Mouse (Mus musculus): Measurements from ENCODE around the gene Ankrd9. TPM values are rescaled to one million over a fixed set of nuclear protein-coding genes. Genes with fewer than 3 reads are reported as not detected.

Ankrd9 gene
- total and polyA plus RNA-seq, 2 experiments, result 1.4 to 12.8 TPM

DNA sequence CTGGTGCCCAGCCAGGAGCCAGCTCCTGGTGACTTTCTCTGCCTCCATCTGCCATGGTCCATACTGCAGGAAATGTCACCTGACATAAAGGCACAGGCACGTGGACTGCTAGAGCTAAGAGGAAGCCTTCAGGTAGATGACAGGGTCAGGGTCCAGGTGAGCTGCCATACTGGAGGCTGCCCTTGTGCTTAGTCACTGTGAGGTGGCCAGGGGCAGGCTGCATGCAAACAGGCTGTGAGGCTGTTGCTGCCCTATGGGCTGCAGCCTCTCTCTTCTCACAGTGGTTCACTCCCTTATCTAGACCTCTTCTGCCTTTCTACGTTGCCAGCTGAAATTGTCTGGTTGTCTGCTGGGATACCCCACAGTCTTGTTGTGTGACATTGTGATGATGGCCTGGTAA is 11.7 kb downstream of the Ankrd9 start:
- Histone ChIP-seq H3K9ac (ENCODE audit: low read depth, low read length) (no peak overlapping the region), H3K36me3 (ENCODE audit: control insufficient read depth, insufficient read depth, low read length) (no peaks in the 10 kb centered on the region; the same call in 1 of the 2 replicates), H3K27me3 (ENCODE audit: control insufficient read depth, insufficient read depth, low read length) (no peaks in the 10 kb centered on the region), H3K79me2 (ENCODE audit: control insufficient read depth, insufficient read depth, low read length) (no peaks in the 10 kb centered on the region), H3K4me3 (ENCODE audit: insufficient read depth, low read depth, low read length) (no peak overlapping the region), H3K4me1 (ENCODE audit: control insufficient read depth, insufficient read depth, low read length) (no peaks in the 10 kb centered on the region), H3K27ac (replicated peaks; ENCODE audit: insufficient read depth, low read depth, low read length) (no peak overlapping the region)
- no peak for DNase-seq (ENCODE audit: extremely low read depth, low read depth, low spot score)
- TF ChIP-seq CTCF (IDR thresholded peaks at IDR 0.05; ENCODE audit: low read depth, low read length) (no peak), POLR2A (IDR thresholded peaks at IDR 0.05; ENCODE audit: extremely low read depth, insufficient read depth, low read length) (no peak)
- WGBS, result 91% methylated on average over 2 of the region's 2 CpGs

DNA sequence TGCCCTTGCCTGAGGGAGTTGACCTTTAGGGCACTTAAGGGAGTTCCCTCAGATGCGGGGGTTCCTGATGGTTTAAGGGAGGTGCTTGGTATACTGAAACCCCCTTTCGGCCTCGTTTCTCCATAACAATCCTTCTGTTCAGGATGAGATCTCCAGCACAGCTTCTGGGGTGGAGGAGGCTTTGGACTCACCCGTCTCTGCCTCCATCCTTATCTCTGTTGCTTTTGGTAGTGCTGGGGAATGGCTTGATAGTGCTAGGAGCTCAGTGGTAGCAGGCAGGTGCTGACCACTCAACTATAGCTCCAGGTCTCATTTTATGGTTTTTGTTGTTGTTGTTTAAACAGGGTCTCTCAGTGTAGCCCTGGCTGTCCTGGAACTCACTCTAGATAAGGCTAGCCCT is 12.8 kb downstream of the Ankrd9 start:
- H3K79me2 ChIP-seq (ENCODE audit: control insufficient read depth, insufficient read depth, low read length), result no peaks in the 10 kb centered on the region
- no peak for DNase-seq (ENCODE audit: extremely low read depth, low read depth, low spot score)
- no peaks in the 10 kb centered on the region for H3K27me3 ChIP-seq (ENCODE audit: control insufficient read depth, insufficient read depth, low read length)
- no peak overlapping the region for H3K4me3 ChIP-seq (ENCODE audit: insufficient read depth, low read depth, low read length)
- TF ChIP-seq CTCF (IDR thresholded peaks at IDR 0.05; ENCODE audit: low read depth, low read length) (no peak), POLR2A (IDR thresholded peaks at IDR 0.05; ENCODE audit: extremely low read depth, insufficient read depth, low read length) (no peak)
- WGBS, result 88% methylated on average over 4 of the region's 4 CpGs
- no peaks in the 10 kb centered on the region for H3K4me1 ChIP-seq (ENCODE audit: control insufficient read depth, insufficient read depth, low read length)
- no peak overlapping the region for H3K9ac ChIP-seq (ENCODE audit: low read depth, low read length)
- H3K36me3 ChIP-seq (ENCODE audit: control insufficient read depth, insufficient read depth, low read length), result no peaks in the 10 kb centered on the region; the same call in 1 of the 2 replicates
- H3K27ac ChIP-seq (replicated peaks; ENCODE audit: insufficient read depth, low read depth, low read length), result no peak overlapping the region

DNA sequence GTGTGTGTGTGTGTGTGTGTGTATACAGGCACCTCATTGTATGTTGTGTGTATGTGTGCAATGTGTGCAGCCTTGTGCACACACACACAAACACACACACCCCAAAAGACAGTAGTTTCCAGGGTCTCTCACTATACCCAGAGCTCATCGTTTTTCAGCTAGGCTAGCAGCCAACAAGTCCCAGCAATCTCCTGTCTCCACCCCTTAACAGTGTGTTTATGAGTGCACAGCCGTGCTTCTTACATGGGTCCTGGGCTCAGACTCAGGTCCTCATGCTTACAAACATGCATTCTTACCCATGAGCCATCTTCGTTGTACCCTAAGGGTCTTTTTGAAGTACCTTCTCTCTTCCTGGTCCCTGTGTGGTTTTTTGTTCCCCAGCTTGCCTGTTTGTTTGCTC is 13.3 kb downstream of the Ankrd9 start:
- no peak overlapping the region for H3K4me3 ChIP-seq (ENCODE audit: insufficient read depth, low read depth, low read length)
- H3K27me3 ChIP-seq (ENCODE audit: control insufficient read depth, insufficient read depth, low read length), result no peaks in the 10 kb centered on the region
- WGBS, result 70% methylated on average over 3 of the region's 3 CpGs
- H3K36me3 ChIP-seq (ENCODE audit: control insufficient read depth, insufficient read depth, low read length), result no peaks in the 10 kb centered on the region; the same call in 1 of the 2 replicates
- DNase-seq (ENCODE audit: extremely low read depth, low read depth, low spot score), result no peak
- TF ChIP-seq CTCF (IDR thresholded peaks at IDR 0.05; ENCODE audit: low read depth, low read length) (no peak), POLR2A (IDR thresholded peaks at IDR 0.05; ENCODE audit: extremely low read depth, insufficient read depth, low read length) (no peak)
- no peaks in the 10 kb centered on the region for H3K4me1 ChIP-seq (ENCODE audit: control insufficient read depth, insufficient read depth, low read length)
- no peak overlapping the region for H3K27ac ChIP-seq (replicated peaks; ENCODE audit: insufficient read depth, low read depth, low read length)
- no peak overlapping the region for H3K9ac ChIP-seq (ENCODE audit: low read depth, low read length)
- no peaks in the 10 kb centered on the region for H3K79me2 ChIP-seq (ENCODE audit: control insufficient read depth, insufficient read depth, low read length)

DNA sequence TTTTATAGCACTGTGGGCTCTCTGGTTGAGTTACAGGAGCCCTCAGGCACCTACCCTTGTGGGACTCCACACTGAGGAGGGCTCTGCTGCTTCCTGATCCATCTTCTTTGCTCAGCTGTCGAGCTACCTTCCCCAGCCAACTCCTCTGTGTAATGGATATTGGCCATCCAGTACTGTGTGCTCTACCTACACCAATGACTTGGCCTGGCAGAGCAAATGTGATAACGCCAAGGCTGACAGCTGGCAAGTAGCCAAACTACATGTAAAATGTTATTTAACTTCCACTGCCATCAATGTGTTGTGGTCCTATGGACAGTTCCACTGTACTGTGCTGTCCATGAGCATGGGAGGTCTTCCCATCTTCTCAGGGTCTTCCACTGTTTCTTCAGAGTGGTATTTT is 16.9 kb downstream of the Ankrd9 start:
- 40% methylated on average over 2 of the region's 2 CpGs for WGBS
- Histone ChIP-seq H3K27ac (replicated peaks; ENCODE audit: insufficient read depth, low read depth, low read length) (no peak overlapping the region), H3K27me3 (ENCODE audit: control insufficient read depth, insufficient read depth, low read length) (no peaks in the 10 kb centered on the region), H3K79me2 (ENCODE audit: control insufficient read depth, insufficient read depth, low read length) (no peaks in the 10 kb centered on the region), H3K36me3 (ENCODE audit: control insufficient read depth, insufficient read depth, low read length) (0 out of 2 replicates have a peak, but pooled peaks cover under 1% of the 10 kb centered on the region), H3K4me1 (ENCODE audit: control insufficient read depth, insufficient read depth, low read length) (no peaks in the 10 kb centered on the region), H3K4me3 (ENCODE audit: insufficient read depth, low read depth, low read length) (no peak overlapping the region), H3K9ac (ENCODE audit: low read depth, low read length) (no peak overlapping the region)
- no peak for DNase-seq (ENCODE audit: extremely low read depth, low read depth, low spot score)
- TF ChIP-seq POLR2A (IDR thresholded peaks at IDR 0.05; ENCODE audit: extremely low read depth, insufficient read depth, low read length) (no peak), CTCF (IDR thresholded peaks at IDR 0.05; ENCODE audit: low read depth, low read length) (no peak)

DNA sequence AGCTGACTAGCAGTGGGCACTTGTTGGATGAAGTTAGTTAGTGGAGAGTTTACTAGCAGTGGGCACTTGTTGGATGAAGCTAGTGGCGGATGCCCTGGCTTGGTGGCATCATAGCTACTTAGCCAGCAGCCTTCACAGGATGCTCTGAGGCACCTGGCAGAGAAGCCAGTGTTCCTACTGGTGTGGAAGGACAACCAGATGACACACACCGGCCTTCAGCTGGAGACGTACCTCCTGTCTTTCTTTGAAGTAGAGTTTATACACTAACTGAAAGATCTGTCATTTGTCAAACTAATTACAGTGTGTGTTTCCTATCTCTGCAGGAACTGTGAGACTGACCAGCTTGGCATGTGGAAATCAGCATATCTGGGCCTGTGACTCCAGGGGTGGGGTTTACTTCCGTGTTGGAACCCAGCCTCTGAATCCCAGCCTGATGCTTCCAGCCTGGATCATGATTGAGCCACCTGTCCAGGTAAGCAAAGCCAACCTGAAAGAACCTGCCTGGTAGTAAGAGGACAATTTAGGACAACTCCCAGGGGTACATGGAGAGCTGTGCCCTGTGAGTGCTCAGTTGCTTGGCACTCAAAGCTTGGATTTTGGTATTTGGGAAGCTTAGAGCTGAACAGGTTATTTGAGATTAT is 24.4 kb downstream of the Ankrd9 start:
- no peak overlapping the region for H3K9ac ChIP-seq (ENCODE audit: low read depth, low read length)
- H3K4me1 ChIP-seq (ENCODE audit: control insufficient read depth, insufficient read depth, low read length), result no peaks in the 10 kb centered on the region
- WGBS, result 89% methylated on average over 4 of the region's 4 CpGs
- H3K4me3 ChIP-seq (ENCODE audit: insufficient read depth, low read depth, low read length), result no peak overlapping the region
- no peaks in the 10 kb centered on the region for H3K79me2 ChIP-seq (ENCODE audit: control insufficient read depth, insufficient read depth, low read length)
- TF ChIP-seq CTCF (IDR thresholded peaks at IDR 0.05; ENCODE audit: low read depth, low read length) (no peak), POLR2A (IDR thresholded peaks at IDR 0.05; ENCODE audit: extremely low read depth, insufficient read depth, low read length) (no peak)
- no peak for DNase-seq (ENCODE audit: extremely low read depth, low read depth, low spot score)
- H3K36me3 ChIP-seq (ENCODE audit: control insufficient read depth, insufficient read depth, low read length), result peaks cover 17% of the 10 kb centered on the region
- H3K27me3 ChIP-seq (ENCODE audit: control insufficient read depth, insufficient read depth, low read length), result no peaks in the 10 kb centered on the region
- H3K27ac ChIP-seq (replicated peaks; ENCODE audit: insufficient read depth, low read depth, low read length), result no peak overlapping the region

DNA sequence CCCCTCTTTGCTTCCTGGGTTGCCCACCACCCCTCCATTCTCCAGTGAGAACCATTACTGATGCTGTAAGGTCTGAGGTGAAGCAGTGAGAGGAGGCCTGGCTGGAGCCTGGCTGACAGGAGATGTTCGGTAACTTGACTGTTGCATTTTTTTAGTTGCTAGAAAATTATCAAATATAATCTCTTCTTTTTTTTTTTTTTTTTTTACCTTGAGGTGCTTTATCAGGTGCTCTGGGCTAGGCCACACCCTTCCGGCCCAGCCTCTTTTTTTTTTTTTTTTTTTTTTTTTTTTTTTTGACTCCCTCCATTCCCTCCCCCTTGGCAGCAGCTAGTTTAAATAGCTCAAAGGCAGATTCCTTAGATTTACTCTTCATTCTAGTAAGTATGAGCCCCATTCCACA is 24.9 kb downstream of the Ankrd9 start:
- H3K4me3 ChIP-seq (ENCODE audit: insufficient read depth, low read depth, low read length), result no peak overlapping the region
- WGBS, result 90% methylated on average over 2 of the region's 2 CpGs
- DNase-seq (ENCODE audit: extremely low read depth, low read depth, low spot score), result no peak
- no peak overlapping the region for H3K27ac ChIP-seq (replicated peaks; ENCODE audit: insufficient read depth, low read depth, low read length)
- H3K9ac ChIP-seq (ENCODE audit: low read depth, low read length), result no peak overlapping the region
- TF ChIP-seq POLR2A (IDR thresholded peaks at IDR 0.05; ENCODE audit: extremely low read depth, insufficient read depth, low read length) (no peak), CTCF (IDR thresholded peaks at IDR 0.05; ENCODE audit: low read depth, low read length) (no peak)
- no peaks in the 10 kb centered on the region for H3K4me1 ChIP-seq (ENCODE audit: control insufficient read depth, insufficient read depth, low read length)
- no peaks in the 10 kb centered on the region for H3K27me3 ChIP-seq (ENCODE audit: control insufficient read depth, insufficient read depth, low read length)
- H3K36me3 ChIP-seq (ENCODE audit: control insufficient read depth, insufficient read depth, low read length), result peaks cover 18% of the 10 kb centered on the region
- H3K79me2 ChIP-seq (ENCODE audit: control insufficient read depth, insufficient read depth, low read length), result no peaks in the 10 kb centered on the region
